Mouse (Mus musculus) hindbrain, embryonic 11.5 days (tissue): ENCODE results near the gene Rad51d. TPM values are rescaled to one million over a fixed set of nuclear protein-coding genes. Genes with fewer than 3 reads are reported as not detected.
A peak's percentile ranks its signal among the peaks of the same experiment; 100 is the strongest.
"Not testable (repeated sequence)": the region's sequence is repeated elsewhere in the genome, so short reads cannot be mapped to it uniquely, and the experiment has no call there.

Source experiments
- ATAC-seq: fragments of 200-750 bp; cut with Nextera tagmentation; 2 replicates; pipeline ENCODE4 v1.8.0; 2017; ENCODE audit warnings: mild to moderate bottlenecking, moderate TSS enrichment, moderate library complexity; ENCODE audit not compliant: low FRiP score
- DNase-seq: peaks from one replicate; pipeline ENCODE4 v3.0.0-alpha.2; 2015; ENCODE audit warnings: low spot score
- H3K27ac ChIP-seq: fragments of 300-500 bp; sonication (generic); 2 replicates; pipeline ENCODE4 v1.5.1; 2014; ENCODE audit warnings: mild to moderate bottlenecking, low read depth, low read length
- H3K27me3 ChIP-seq: fragments of 300-500 bp; sonication (generic); 2 replicates; pipeline ENCODE4 v1.6.1; 2014; ENCODE audit warnings: mild to moderate bottlenecking, low read length, moderate library complexity, mixed read lengths; ENCODE audit not compliant: control insufficient read depth, insufficient read depth
- H3K36me3 ChIP-seq: fragments of 300-500 bp; sonication (generic); 2 replicates; pipeline ENCODE4 v1.6.1; 2014; ENCODE audit warnings: mild to moderate bottlenecking, low read length, moderate library complexity, mixed read lengths; ENCODE audit not compliant: control insufficient read depth, insufficient read depth
- H3K4me1 ChIP-seq: fragments of 300-500 bp; sonication (generic); replicated peaks from 2 replicates; pipeline ENCODE4 v1.6.1; 2014; ENCODE audit warnings: low read length, mixed read lengths; ENCODE audit not compliant: control insufficient read depth, insufficient read depth
- H3K4me2 ChIP-seq: fragments of 300-500 bp; sonication (generic); replicated peaks from 2 replicates; pipeline ENCODE4 v1.6.1; 2014; ENCODE audit warnings: mild to moderate bottlenecking, low read depth, low read length
- H3K4me3 ChIP-seq: fragments of 300-500 bp; sonication (generic); 2 replicates; pipeline ENCODE4 v1.5.1; 2014; ENCODE audit warnings: low read depth, low read length
- H3K9ac ChIP-seq: fragments of 300-500 bp; sonication (generic); 2 replicates; pipeline ENCODE4 v1.6.1; 2014; ENCODE audit warnings: low read depth, low read length
- H3K9me3 ChIP-seq: fragments of 300-500 bp; sonication (generic); 2 replicates; pipeline ENCODE4 v1.6.1; 2016; ENCODE audit warnings: low read length; ENCODE audit not compliant: control insufficient read depth
- WGBS: fragments of 180-500 bp; shearing (Covaris S2); extraction: QIAGEN DNeasy Blood & Tissue Kit; methylation state at CpG from one replicate; pipeline ENCODE4 v1.1.7; 2014; 5-methylcytosine and 5-hydroxymethylcytosine counted together
- polyA plus RNA-seq: library from polyadenylated mRNA; unstranded; fragments of >200 nt; fragmentation: Nextera tagmentation; extraction: Ambion mirVana; gene quantifications from 2 replicates; pipeline ENCODE4 v1.2.1, GENCODE M21; 2014

Gene Rad51d
- 14.6 and 15.7 TPM in 2 replicates for polyA plus RNA-seq

DNA sequence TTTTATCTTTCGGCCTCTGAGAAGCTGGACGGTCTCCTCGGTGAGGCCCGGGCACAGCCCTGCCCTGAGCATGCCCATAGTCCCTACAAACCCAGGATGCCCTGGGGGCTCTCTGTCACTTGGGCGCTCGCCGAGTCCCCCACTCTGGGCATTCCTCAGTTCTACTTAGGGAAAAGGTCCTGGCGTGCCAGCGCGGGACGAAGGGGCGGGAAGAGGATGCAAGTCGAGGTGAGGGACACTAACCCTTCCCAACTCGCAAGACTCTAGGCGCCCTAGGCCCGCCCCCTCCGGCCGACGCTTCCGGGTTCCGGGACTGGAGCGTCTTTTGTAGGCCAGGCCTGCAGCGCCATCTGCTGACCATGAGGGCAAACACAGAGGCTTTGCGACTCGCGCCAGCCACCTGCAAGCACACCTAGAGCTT lies at the start of gene Rad51d:
Rad51d (minus strand) TSS at position 273 of the 421 bp plus-strand sequence.
- WGBS, result under 1% methylated on average over 25 of the region's 26 CpGs
- H3K4me2 ChIP-seq, result peak within 1 kb of the TSS; percentile 89
- peak within 1 kb of the TSS; percentile 70 for H3K4me3 ChIP-seq
- H3K4me1 ChIP-seq, result peaks cover 5% of the 10 kb centered on the region; the same call in 1 of the 2 replicates
- peak; percentile 97 for DNase-seq
- H3K9me3 ChIP-seq, result no peaks in the 10 kb centered on the region
- peak; percentile 83 for ATAC-seq
- no peaks in the 10 kb centered on the region for H3K36me3 ChIP-seq
- H3K27ac ChIP-seq, result no peak within 1 kb of the TSS
- no peaks in the 10 kb centered on the region for H3K27me3 ChIP-seq
- H3K9ac ChIP-seq, result peak within 1 kb of the TSS; percentile 76

GRCm38 (mm10) chr11:82933186-82933585 lies 42.8 kb upstream of the Rad51d start:
- Histone ChIP-seq H3K36me3 (no peaks in the 10 kb centered on the region), H3K27ac (no peak overlapping the region), H3K9me3 (no peaks in the 10 kb centered on the region), H3K9ac (no peak overlapping the region), H3K4me3 (peak overlapping the region; percentile 47), H3K27me3 (peaks cover 52% of the 10 kb centered on the region), H3K4me1 (0 out of 2 replicates have a peak, but pooled peaks cover 2% of the 10 kb centered on the region), H3K4me2 (peak overlapping the region; percentile 98)
- ATAC-seq, result no peak
- peak; percentile 14 for DNase-seq
- 3% methylated on average over 28 of the region's 29 CpGs for WGBS

DNA sequence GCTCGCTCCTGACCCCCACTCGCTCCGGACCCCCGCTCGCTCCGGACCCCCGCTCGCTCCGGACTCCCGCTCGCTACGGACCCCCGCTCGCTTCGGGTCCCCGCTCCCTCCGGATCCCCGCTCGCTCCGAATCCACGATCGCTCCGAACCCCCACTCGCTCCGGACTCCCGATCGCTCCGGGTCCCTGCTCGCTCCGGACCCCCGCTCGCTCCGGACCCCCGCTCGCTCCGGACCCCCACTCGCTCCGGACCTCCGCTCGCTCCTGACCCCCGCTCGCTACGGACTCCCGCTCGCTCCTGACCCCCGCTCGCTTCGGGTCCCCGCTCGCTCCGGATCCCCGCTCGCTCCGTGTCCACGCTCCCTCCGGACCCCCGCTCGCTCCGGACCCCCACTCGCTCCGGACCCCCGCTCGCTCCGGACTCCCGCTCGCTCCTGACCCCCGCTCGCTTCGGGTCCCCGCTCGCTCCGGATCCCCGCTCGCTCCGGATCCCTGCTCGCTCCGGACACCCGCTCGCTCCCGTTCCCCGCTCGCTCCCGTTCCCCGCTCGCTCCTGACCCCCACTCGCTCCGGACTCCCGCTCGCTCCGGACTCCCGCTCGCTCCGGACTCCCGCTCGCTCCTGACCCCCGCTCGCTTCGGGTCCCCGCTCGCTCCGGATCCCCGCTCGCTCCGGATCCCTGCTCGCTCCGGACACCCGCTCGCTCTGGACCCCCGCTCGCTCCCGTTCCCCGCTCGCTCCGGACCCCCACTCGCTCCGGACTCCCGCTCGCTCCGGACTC lies 41.4 kb upstream of the Rad51d start:
- Histone ChIP-seq H3K9ac (peak overlapping the region; percentile 45), H3K4me2 (peak overlapping the region; percentile 98), H3K4me3 (peak overlapping the region; percentile 47), H3K27me3 (peaks cover 54% of the 10 kb centered on the region)
- WGBS, result 1% methylated on average over 71 of the region's 119 CpGs
- H3K4me1 ChIP-seq, H3K36me3 ChIP-seq, H3K27ac ChIP-seq, H3K9me3 ChIP-seq, ATAC-seq: not testable (repeated sequence)
- DNase-seq, result peak; percentile 43

DNA sequence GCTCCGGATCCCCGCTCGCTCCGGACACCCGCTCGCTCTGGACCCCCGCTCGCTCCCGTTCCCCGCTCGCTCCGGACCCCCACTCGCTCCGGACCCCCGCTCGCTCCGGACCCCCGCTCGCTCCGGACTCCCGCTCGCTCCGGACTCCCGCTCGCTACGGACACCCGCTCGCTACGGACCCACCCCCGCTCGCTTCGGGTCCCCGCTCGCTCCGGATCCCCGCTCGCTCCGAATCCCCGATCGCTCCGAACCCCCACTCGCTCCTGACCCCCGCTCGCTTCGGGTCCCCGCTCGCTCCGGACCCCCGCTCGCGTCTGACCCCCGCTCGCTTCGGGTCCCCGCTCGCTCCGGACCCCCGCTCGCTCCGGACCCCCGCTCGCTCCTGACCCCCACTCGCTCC lies 40.7 kb upstream of the Rad51d start:
- H3K9me3 ChIP-seq, H3K27ac ChIP-seq, ATAC-seq, H3K4me1 ChIP-seq, H3K36me3 ChIP-seq: not testable (repeated sequence)
- Histone ChIP-seq H3K4me3 (peak overlapping the region; percentile 47), H3K4me2 (peak overlapping the region; percentile 98), H3K9ac (peak overlapping the region; percentile 45; the same call in 1 of the 2 replicates), H3K27me3 (peaks cover 54% of the 10 kb centered on the region)
- peak; percentile 36 for DNase-seq
- 1% methylated on average over 45 of the region's 63 CpGs for WGBS

GRCm38 (mm10) chr11:82930391-82930955 lies 40.1 kb upstream of the Rad51d start:
- H3K9ac ChIP-seq, ATAC-seq, H3K9me3 ChIP-seq, H3K36me3 ChIP-seq, H3K4me1 ChIP-seq, H3K27ac ChIP-seq: not testable (repeated sequence)
- Histone ChIP-seq H3K4me3 (peak overlapping the region; percentile 47), H3K27me3 (peaks cover 47% of the 10 kb centered on the region), H3K4me2 (peak overlapping the region; percentile 98)
- 1% methylated on average over 69 of the region's 85 CpGs for WGBS
- peak; percentile 49 for DNase-seq

GRCm38 (mm10) chr11:82929633-82929950 lies 39.2 kb upstream of the Rad51d start:
- WGBS, result 48% methylated on average over 3 of the region's 3 CpGs
- ATAC-seq, result no peak
- Histone ChIP-seq H3K4me2 (no peak overlapping the region), H3K27me3 (peaks cover 41% of the 10 kb centered on the region), H3K27ac (no peak overlapping the region), H3K9ac (no peak overlapping the region), H3K9me3 (no peaks in the 10 kb centered on the region), H3K4me3 (no peak overlapping the region), H3K36me3 (no peaks in the 10 kb centered on the region), H3K4me1 (0 out of 2 replicates have a peak, but pooled peaks cover 2% of the 10 kb centered on the region)
- DNase-seq, result peak; percentile 33

GRCm38 (mm10) chr11:82928897-82929632 lies 38.7 kb upstream of the Rad51d start:
- H3K9me3 ChIP-seq, result no peaks in the 10 kb centered on the region
- no peaks in the 10 kb centered on the region for H3K36me3 ChIP-seq
- no peak overlapping the region for H3K9ac ChIP-seq
- 0 out of 2 replicates have a peak, but pooled peaks cover 2% of the 10 kb centered on the region for H3K4me1 ChIP-seq
- DNase-seq (peak; percentile 16), ATAC-seq (no peak)
- 32% methylated on average over 20 of the region's 20 CpGs for WGBS
- no peak overlapping the region for H3K4me2 ChIP-seq
- H3K27ac ChIP-seq, result no peak overlapping the region
- H3K4me3 ChIP-seq, result no peak overlapping the region
- H3K27me3 ChIP-seq, result peaks cover 36% of the 10 kb centered on the region

DNA sequence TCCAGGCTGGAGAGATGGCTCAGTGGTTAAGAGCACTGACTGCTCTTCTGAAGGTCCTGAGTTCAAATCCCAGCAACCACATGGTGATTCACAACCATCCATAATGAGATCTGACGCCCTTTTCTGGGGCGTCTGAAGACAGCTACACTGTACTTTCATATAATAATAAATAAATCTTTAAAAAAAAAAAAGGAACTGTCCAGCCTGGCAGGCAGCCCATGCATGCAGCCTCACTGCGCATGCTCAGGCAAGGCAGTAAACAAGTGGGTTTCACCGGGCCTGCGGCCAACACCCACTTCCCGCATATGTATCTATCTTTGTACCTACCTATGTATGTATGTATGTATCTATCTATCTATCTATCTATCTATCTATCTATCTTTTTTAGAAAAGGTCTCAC lies 33.5 kb upstream of the Rad51d start:
- WGBS, result 91% methylated on average over 6 of the region's 6 CpGs

More for the DNA sequence above, 33.5 kb upstream of the Rad51d start:
- H3K27ac ChIP-seq, DNase-seq, H3K27me3 ChIP-seq, H3K4me1 ChIP-seq, H3K4me3 ChIP-seq, H3K4me2 ChIP-seq, H3K36me3 ChIP-seq, H3K9me3 ChIP-seq, ATAC-seq, H3K9ac ChIP-seq: not testable (repeated sequence)
